Mouse (Mus musculus): ENCODE data around the gene Ocm. TPM values are rescaled to one million over a fixed set of nuclear protein-coding genes. Genes with fewer than 3 reads are reported as not detected.
"Not testable (repeated sequence)": the region's sequence is repeated elsewhere in the genome, so short reads cannot be mapped to it uniquely, and the experiment has no call there.

Gene Ocm
- polyA plus RNA-seq, 2 experiments: not detected

- Histone ChIP-seq H3K4me3 (ENCODE audit: insufficient read depth in 1 of 2, low read depth in 2 of 2, low read length in 2 of 2) (no peak overlapping the region), H3K27ac (no peak overlapping the region), H3K27me3 (ENCODE audit: control insufficient read depth, insufficient read depth, low read length) (no peaks in the 10 kb centered on the region), H3K4me1 (replicated peaks; ENCODE audit: control insufficient read depth in 2 of 2, insufficient read depth in 2 of 2, low read length in 1 of 2) (0 out of 4 replicates have a peak, but pooled peaks cover 0 to 2% of the 10 kb centered on the region in 2 experiments), H3K36me3 (replicated peaks; ENCODE audit: control insufficient read depth, insufficient read depth, low read depth) (no peaks in the 10 kb centered on the region), H3K4me2 (ENCODE audit: low read depth) (no peak overlapping the region), H3K9me3 (ENCODE audit: control insufficient read depth, low read length) (no peaks in the 10 kb centered on the region), H3K9ac (replicated peaks) (no peak overlapping the region)
- 47% methylated on average over 7 of the region's 7 CpGs for WGBS (ENCODE audit: insufficient replicate concordance)
- ATAC-seq (ENCODE audit: insufficient read depth) (no peak), DNase-seq (ENCODE audit: low read depth in 3 of 3, low spot score in 3 of 3) (no peak)
- TF ChIP-seq EP300 (IDR thresholded peaks at IDR 0.05; ENCODE audit: low read depth) (no peak), CTCF (IDR thresholded peaks at IDR 0.05; ENCODE audit: low read depth) (no peak)
Observed at GRCm38 (mm10) chr5:144034567-144034966, 8.1 kb upstream of the Ocm start.

- Histone ChIP-seq H3K4me2 (ENCODE audit: low read depth) (no peak overlapping the region), H3K36me3 (replicated peaks; ENCODE audit: control insufficient read depth, insufficient read depth, low read depth) (no peaks in the 10 kb centered on the region), H3K9ac (replicated peaks) (no peak overlapping the region), H3K9me3 (ENCODE audit: control insufficient read depth, low read length) (no peaks in the 10 kb centered on the region), H3K4me1 (replicated peaks; ENCODE audit: control insufficient read depth in 2 of 2, insufficient read depth in 2 of 2, low read length in 1 of 2) (no peaks in the 10 kb centered on the region), H3K27ac (no peak overlapping the region), H3K4me3 (ENCODE audit: insufficient read depth in 1 of 2, low read depth in 2 of 2, low read length in 2 of 2) (no peak overlapping the region), H3K27me3 (ENCODE audit: control insufficient read depth, insufficient read depth, low read length) (no peaks in the 10 kb centered on the region)
- WGBS (ENCODE audit: insufficient replicate concordance): 75% methylated on average over 7 of the region's 7 CpGs
- TF ChIP-seq CTCF (IDR thresholded peaks at IDR 0.05; ENCODE audit: low read depth) (no peak), EP300 (IDR thresholded peaks at IDR 0.05; ENCODE audit: low read depth) (no peak)
- ATAC-seq (ENCODE audit: insufficient read depth) (no peak), DNase-seq (ENCODE audit: low read depth in 3 of 3, low spot score in 3 of 3) (no peak)
Observed at GRCm38 (mm10) chr5:144032491-144032890, 6.0 kb upstream of the Ocm start.

- no peak for DNase-seq (ENCODE audit: low read depth in 3 of 3, low spot score in 3 of 3)
- H3K36me3 ChIP-seq (replicated peaks; ENCODE audit: control insufficient read depth, insufficient read depth, low read depth): peaks cover 12% of the 10 kb centered on the region
- 78% methylated on average over 9 of the region's 9 CpGs for WGBS (ENCODE audit: insufficient replicate concordance)
- no peaks in the 10 kb centered on the region for H3K27me3 ChIP-seq (ENCODE audit: control insufficient read depth, insufficient read depth, low read length)
- ATAC-seq (ENCODE audit: insufficient read depth): no peak
- H3K9ac ChIP-seq (replicated peaks): no peak overlapping the region
- no peaks in the 10 kb centered on the region for H3K9me3 ChIP-seq (ENCODE audit: control insufficient read depth, low read length)
- H3K4me1 ChIP-seq (replicated peaks; ENCODE audit: control insufficient read depth in 2 of 2, insufficient read depth in 2 of 2, low read length in 1 of 2): peaks cover 9 to 14% of the 10 kb centered on the region in 2 experiments
- TF ChIP-seq CTCF (IDR thresholded peaks at IDR 0.05; ENCODE audit: low read depth) (no peak), EP300 (IDR thresholded peaks at IDR 0.05; ENCODE audit: low read depth) (no peak)
- H3K27ac ChIP-seq: no peak overlapping the region
- H3K4me3 ChIP-seq (ENCODE audit: insufficient read depth in 1 of 2, low read depth in 2 of 2, low read length in 2 of 2): no peak overlapping the region
- no peak overlapping the region for H3K4me2 ChIP-seq (ENCODE audit: low read depth)
Observed at GRCm38 (mm10) chr5:144015845-144016244, 10.6 kb downstream of the Ocm start.

- H3K27me3 ChIP-seq (ENCODE audit: control insufficient read depth, insufficient read depth, low read length): no peaks in the 10 kb centered on the region
- 45% methylated on average over 3 of the region's 3 CpGs for WGBS (ENCODE audit: insufficient replicate concordance)
- ATAC-seq (ENCODE audit: insufficient read depth): no peak
- H3K4me1 ChIP-seq (replicated peaks; ENCODE audit: control insufficient read depth in 2 of 2, insufficient read depth in 2 of 2, low read length in 1 of 2): peaks cover 9 to 14% of the 10 kb centered on the region in 2 experiments
- H3K36me3 ChIP-seq (replicated peaks; ENCODE audit: control insufficient read depth, insufficient read depth, low read depth): peaks cover 17% of the 10 kb centered on the region
- H3K4me2 ChIP-seq (ENCODE audit: low read depth): peak overlapping the region; percentile 78
- no peak for TF ChIP-seq EP300 (IDR thresholded peaks at IDR 0.05; ENCODE audit: low read depth)
- TF ChIP-seq CTCF (IDR thresholded peaks at IDR 0.05; ENCODE audit: low read depth): no peak
- H3K27ac ChIP-seq: peak overlapping the region; percentile 84; the same call in 1 of the 2 replicates
- no peaks in the 10 kb centered on the region for H3K9me3 ChIP-seq (ENCODE audit: control insufficient read depth, low read length)
- no peak for DNase-seq (ENCODE audit: low read depth in 3 of 3, low spot score in 3 of 3)
- peak overlapping the region; percentile 93 to 99; a peak in 3 of 4 replicates for H3K4me3 ChIP-seq (ENCODE audit: insufficient read depth in 1 of 2, low read depth in 2 of 2, low read length in 2 of 2)
- H3K9ac ChIP-seq (replicated peaks): no peak overlapping the region; the same call in 1 of the 2 replicates
Observed at GRCm38 (mm10) chr5:144015312-144015650, 11.2 kb downstream of the Ocm start.

GRCm38 (mm10) chr5:144014551-144015311 is 11.7 kb downstream of the Ocm start, which contains the start of gene Ccz1:
Gene Ccz1, minus strand, starts transcription at chr5:144014877.
- Histone ChIP-seq H3K27ac (peak within 1 kb of the TSS; percentile 84), H3K9me3 (ENCODE audit: control insufficient read depth, low read length) (no peaks in the 10 kb centered on the region), H3K4me1 (replicated peaks; ENCODE audit: control insufficient read depth in 2 of 2, insufficient read depth in 2 of 2, low read length in 1 of 2) (peaks cover 9 to 14% of the 10 kb centered on the region in 2 experiments), H3K9ac (replicated peaks) (peak within 1 kb of the TSS; percentile 97), H3K36me3 (replicated peaks; ENCODE audit: control insufficient read depth, insufficient read depth, low read depth) (peaks cover 17% of the 10 kb centered on the region), H3K4me2 (ENCODE audit: low read depth) (peak within 1 kb of the TSS; percentile 78), H3K4me3 (ENCODE audit: insufficient read depth in 1 of 2, low read depth in 2 of 2, low read length in 2 of 2) (peak within 1 kb of the TSS; percentile 93 to 99), H3K27me3 (ENCODE audit: control insufficient read depth, insufficient read depth, low read length) (no peaks in the 10 kb centered on the region)
- DNase-seq (ENCODE audit: low read depth in 3 of 3, low spot score in 3 of 3) (peak; percentile 80 to 84 (median 84)), ATAC-seq (ENCODE audit: insufficient read depth) (peak; percentile 99)
- WGBS (ENCODE audit: insufficient replicate concordance): 2% methylated on average over 47 of the region's 47 CpGs
- TF ChIP-seq EP300 (IDR thresholded peaks at IDR 0.05; ENCODE audit: low read depth) (no peak), CTCF (IDR thresholded peaks at IDR 0.05; ENCODE audit: low read depth) (no peak)

- H3K4me1 ChIP-seq (replicated peaks; ENCODE audit: control insufficient read depth in 2 of 2, insufficient read depth in 2 of 2, low read length in 1 of 2): peaks cover 9 to 14% of the 10 kb centered on the region in 2 experiments
- H3K4me2 ChIP-seq (ENCODE audit: low read depth): peak overlapping the region; percentile 78
- H3K9ac ChIP-seq (replicated peaks): peak overlapping the region; percentile 97
- WGBS (ENCODE audit: insufficient replicate concordance): 36% methylated on average over 12 of the region's 13 CpGs
- peaks cover 24% of the 10 kb centered on the region for H3K36me3 ChIP-seq (replicated peaks; ENCODE audit: control insufficient read depth, insufficient read depth, low read depth)
- DNase-seq (ENCODE audit: low read depth in 3 of 3, low spot score in 3 of 3); H3K27me3 ChIP-seq (ENCODE audit: control insufficient read depth, insufficient read depth, low read length); H3K9me3 ChIP-seq (ENCODE audit: control insufficient read depth, low read length); ATAC-seq (ENCODE audit: insufficient read depth): not testable (repeated sequence)
- H3K4me3 ChIP-seq (ENCODE audit: insufficient read depth in 1 of 2, low read depth in 2 of 2, low read length in 2 of 2): peak overlapping the region; percentile 50 to 99
- H3K27ac ChIP-seq: peak overlapping the region; percentile 84; the same call in 1 of the 2 replicates
Observed at GRCm38 (mm10) chr5:144013366-144014134, 12.9 kb downstream of the Ocm start.

All from liver, embryonic 14.5 days (tissue).